In genomic region chr12:33255256-33255655, GRCm38 (mm10) we compare ENCODE assay signal across 17 mouse cellular contexts.
"Had no signal": no experiment of that assay in that cellular context is flagged by ENCODE, and none has a peak within 500 bp of the region (broad histone marks: within the 10 kb centered on the region; RNA-seq: fewer than 3 reads in every experiment).

No protein-coding gene starts in this region.

- H3K27ac ChIP-seq: liver, embryonic 14.5 days; midbrain, embryonic 10.5 days; midbrain, embryonic 12.5 days; midbrain, embryonic 15.5 days had no signal

- H3K9me3 ChIP-seq: midbrain, embryonic 10.5 days; midbrain, embryonic 12.5 days; midbrain, embryonic 15.5 days had no signal

- DNase-seq: lung, adult 18-20 months; lung, embryonic 14.5 days; lung, postnatal 10 days; lung, postnatal 4 days; retina, postnatal 1 day; right cerebral cortex, adult 18-20 months; right cerebral cortex, postnatal 25 days; right cerebral cortex, postnatal 4 days; spleen, adult 18-20 months; thymus, adult 18-20 months; thymus, postnatal 14 days; thymus, postnatal 36 days had no signal

- ATAC-seq: midbrain, embryonic 15.5 days had no signal

- H3K36me3 ChIP-seq: midbrain, embryonic 15.5 days had no signal

- H3K9ac ChIP-seq: liver, embryonic 14.5 days; lung, embryonic 14.5 days; midbrain, embryonic 12.5 days; midbrain, embryonic 15.5 days had no signal

- H3K27me3 ChIP-seq: midbrain, embryonic 12.5 days; midbrain, embryonic 15.5 days had no signal

- H3K4me3 ChIP-seq: midbrain, embryonic 10.5 days; midbrain, embryonic 12.5 days; midbrain, embryonic 15.5 days; myocyte had no signal

- H3K4me2 ChIP-seq: lung, embryonic 14.5 days; midbrain, embryonic 12.5 days; midbrain, embryonic 15.5 days had no signal
